In the genomic region with DNA sequence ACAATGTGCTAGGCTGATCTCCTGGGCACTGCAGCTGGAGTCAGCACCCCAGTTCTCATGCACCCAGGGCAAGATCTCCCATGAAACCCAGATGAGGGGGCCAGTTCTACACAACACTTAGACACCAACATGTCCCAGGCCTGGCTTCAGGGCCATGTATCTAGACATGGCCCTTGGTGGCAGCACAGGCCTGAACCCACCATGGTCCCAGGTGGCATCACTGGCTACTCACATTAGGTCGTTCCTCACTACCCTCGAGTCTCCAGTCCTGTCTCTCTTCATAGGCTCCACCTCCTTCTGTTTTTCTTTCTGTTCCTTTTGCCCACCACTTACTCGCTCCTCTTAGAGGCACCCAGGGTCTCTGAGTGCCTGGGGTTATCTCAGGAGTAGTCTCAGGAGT, we compare ENCODE assay signal across 13 mouse cellular contexts.
"Had no signal": no experiment of that assay in that cellular context is flagged by ENCODE, and none has a peak within 500 bp of the region (broad histone marks: within the 10 kb centered on the region; RNA-seq: fewer than 3 reads in every experiment).

No protein-coding gene starts in this region.

- H3K9ac ChIP-seq: limb, embryonic 13.5 days; liver, embryonic 14.5 days; liver, postnatal 0 days had no signal

- H3K4me1 ChIP-seq: limb, embryonic 10.5 days; limb, embryonic 13.5 days had no signal

- H3K36me3 ChIP-seq: limb, embryonic 10.5 days; limb, embryonic 13.5 days had no signal

- DNase-seq: kidney, adult 2 months; kidney, postnatal 14 days; layer of hippocampus, adult 9-11 months; liver, postnatal 0 days; lung, postnatal 14 days; lung, postnatal 4 days; thymus, postnatal 25 days had no signal

- ATAC-seq: inflammation-experienced regulatory T-cells, adult 6 months; intestine, embryonic 16.5 days; liver, postnatal 0 days had no signal

- H3K27me3 ChIP-seq: limb, embryonic 13.5 days had no signal

- H3K4me2 ChIP-seq: limb, embryonic 13.5 days had no signal

- H3K9me3 ChIP-seq: limb, embryonic 10.5 days; limb, embryonic 13.5 days had no signal

- H3K27ac ChIP-seq: layer of hippocampus, adult 2 months; limb, embryonic 10.5 days; limb, embryonic 13.5 days; liver, embryonic 14.5 days had no signal

- H3K4me3 ChIP-seq: layer of hippocampus, adult 2 months; limb, embryonic 10.5 days; limb, embryonic 13.5 days had no signal
